ENCODE assay signal across 8 mouse cellular contexts in the genomic region with DNA sequence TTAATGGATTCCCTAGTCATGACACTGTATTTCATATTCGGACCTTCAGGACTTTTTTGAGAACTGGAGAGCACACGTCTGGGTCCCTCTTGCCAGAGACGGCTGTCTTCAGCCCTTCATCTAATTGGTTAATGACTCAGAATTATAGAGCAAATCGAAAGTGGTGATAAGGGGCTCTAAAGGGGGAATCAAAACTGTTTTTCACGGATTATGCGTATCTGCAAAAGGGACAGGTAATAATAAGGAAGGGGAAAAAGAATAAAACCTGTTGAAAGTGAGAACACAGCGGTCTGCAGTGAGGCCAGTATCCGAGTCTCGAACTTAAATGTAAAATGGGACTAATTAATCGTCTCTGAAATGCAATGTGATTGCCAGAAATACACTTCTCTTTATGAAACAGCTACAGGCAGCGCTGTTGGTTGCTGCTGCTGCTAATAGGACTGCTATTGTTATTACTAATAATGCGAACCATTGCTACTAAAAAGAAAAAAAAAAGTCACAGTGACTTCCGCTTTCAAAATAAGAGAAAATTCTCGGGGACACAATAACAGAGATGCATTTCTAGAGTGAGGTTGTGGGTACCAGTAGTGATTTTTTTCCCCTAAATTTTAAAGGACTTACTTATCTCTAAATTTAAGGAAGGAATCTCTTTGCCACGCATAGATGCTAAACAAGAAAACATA. TPM values are rescaled to one million over a fixed set of nuclear protein-coding genes. Genes with fewer than 3 reads are reported as not detected.
DNase-seq lines count a peak whose midpoint lies in the region; ATAC-seq and TF ChIP-seq lines count a peak whose summit lies in the region.

No protein-coding gene starts in this region.

- H3K9me3 ChIP-seq in heart, embryonic 16.5 days (replicated peaks; ENCODE audit: control insufficient read depth, low read length): no peaks in the 10 kb centered on the region
- no peaks in the 10 kb centered on the region for H3K9me3 ChIP-seq in hindbrain, embryonic 14.5 days (ENCODE audit: control insufficient read depth, low read length)
- H3K9me3 ChIP-seq in midbrain, embryonic 13.5 days: no peaks in the 10 kb centered on the region

- H3K9ac ChIP-seq in heart, embryonic 16.5 days (ENCODE audit: low read length): peak overlapping the region; percentile 68
- H3K9ac ChIP-seq in hindbrain, embryonic 14.5 days: peak overlapping the region; percentile 75
- H3K9ac ChIP-seq in midbrain, embryonic 13.5 days (replicated peaks): peak overlapping the region; percentile 80

- 12% methylated on average over 15 of the region's 15 CpGs for WGBS in heart, embryonic 16.5 days
- 1% methylated on average over 15 of the region's 15 CpGs for WGBS in bone marrow, adult 2 months
- WGBS in hindbrain, embryonic 14.5 days: 12% methylated on average over 15 of the region's 15 CpGs
- WGBS in midbrain, embryonic 13.5 days: 10% methylated on average over 15 of the region's 15 CpGs

- ATAC-seq in heart, embryonic 16.5 days (replicated peaks; ENCODE audit: extremely low read depth, insufficient read depth, low FRiP score): no peak
- ATAC-seq in hindbrain, embryonic 14.5 days (ENCODE audit: low FRiP score): peak; percentile 9; the same call in 1 of the 2 replicates
- peak; percentile 18 for ATAC-seq in midbrain, embryonic 13.5 days

- no peak for TF ChIP-seq POLR2A in bone marrow, adult 2 months (IDR thresholded peaks at IDR 0.05; ENCODE audit: borderline replicate concordance, control insufficient read depth, low read depth, low read length)

- H3K4me3 ChIP-seq in heart, embryonic 16.5 days (ENCODE audit: low read length): peak overlapping the region; percentile 75
- peak overlapping the region; percentile 75 for H3K4me3 ChIP-seq in bone marrow, adult 2 months (replicated peaks; ENCODE audit: control insufficient read depth, low read depth, low read length)
- peak overlapping the region; percentile 57 for H3K4me3 ChIP-seq in hindbrain, embryonic 14.5 days (replicated peaks; ENCODE audit: low read length)
- peak overlapping the region; percentile 71 for H3K4me3 ChIP-seq in midbrain, embryonic 13.5 days (replicated peaks)

- H3K4me2 ChIP-seq in heart, embryonic 16.5 days (ENCODE audit: low read depth, low read length): peak overlapping the region; percentile 95
- H3K4me2 ChIP-seq in hindbrain, embryonic 14.5 days (replicated peaks): peak overlapping the region; percentile 68
- peak overlapping the region; percentile 73 for H3K4me2 ChIP-seq in midbrain, embryonic 13.5 days (replicated peaks)

- H3K4me1 ChIP-seq in heart, embryonic 16.5 days (ENCODE audit: control insufficient read depth, insufficient read depth, low read length): no peaks in the 10 kb centered on the region
- H3K4me1 ChIP-seq in bone marrow, adult 2 months (ENCODE audit: control insufficient read depth, insufficient read depth, low read length): no peaks in the 10 kb centered on the region
- H3K4me1 ChIP-seq in hindbrain, embryonic 14.5 days (replicated peaks; ENCODE audit: control insufficient read depth, insufficient read depth, low read length): 0 out of 2 replicates have a peak, but pooled peaks cover 3% of the 10 kb centered on the region
- H3K4me1 ChIP-seq in midbrain, embryonic 13.5 days (replicated peaks): peaks cover 17% of the 10 kb centered on the region

- intact Hi-C loops in heart, postnatal 25 days (cut with DNase I): no loop called here

- TF ChIP-seq CTCF in bone marrow, adult 2 months (IDR thresholded peaks at IDR 0.05; ENCODE audit: control insufficient read depth, insufficient read depth, low read length): no peak

- H3K36me3 ChIP-seq in heart, embryonic 16.5 days (ENCODE audit: control insufficient read depth, insufficient read depth): no peaks in the 10 kb centered on the region
- H3K36me3 ChIP-seq in hindbrain, embryonic 14.5 days (replicated peaks; ENCODE audit: control insufficient read depth, insufficient read depth): no peaks in the 10 kb centered on the region
- no peaks in the 10 kb centered on the region for H3K36me3 ChIP-seq in midbrain, embryonic 13.5 days

- H3K27me3 ChIP-seq in heart, embryonic 16.5 days (ENCODE audit: control insufficient read depth, insufficient read depth, low read length): no peaks in the 10 kb centered on the region
- H3K27me3 ChIP-seq in hindbrain, embryonic 14.5 days (ENCODE audit: control insufficient read depth, insufficient read depth, low read length): no peaks in the 10 kb centered on the region
- no peaks in the 10 kb centered on the region for H3K27me3 ChIP-seq in midbrain, embryonic 13.5 days

- H3K27ac ChIP-seq in heart, embryonic 16.5 days (ENCODE audit: low read length): no peak overlapping the region
- no peak overlapping the region for H3K27ac ChIP-seq in bone marrow, adult 2 months (ENCODE audit: control insufficient read depth, insufficient read depth, low read depth, low read length, poor library complexity)
- no peak overlapping the region for H3K27ac ChIP-seq in hindbrain, embryonic 14.5 days
- no peak overlapping the region for H3K27ac ChIP-seq in midbrain, embryonic 13.5 days

- DNase-seq in heart, postnatal 25 days (ENCODE audit: low spot score): no peak
- no peak for DNase-seq in hindbrain, embryonic 14.5 days (ENCODE audit: low spot score)
- no peak for DNase-seq in right cerebral cortex, postnatal 25 days
- DNase-seq in right cerebral cortex, postnatal 4 days: no peak
- DNase-seq in gastrocnemius, adult 8-10 months (ENCODE audit: low spot score in 2 of 2): no peak

RNA-seq across cellular contexts. Expression of a gene that starts 1.0 kb away (rescaled TPM):
- 0.12 and 0.20 TPM in 2 replicates for polyA plus RNA-seq in heart, embryonic 16.5 days (2015; fragmentation: Nextera tagmentation; extraction: Ambion mirVana)
- total RNA-seq in heart, postnatal 25 days (2021): not detected
- polyA plus RNA-seq in bone marrow, adult 2 months (2011; ENCODE audit: insufficient read depth, insufficient read length, low replicate concordance, missing spikeins): not detected in 2 replicates
- 3.5 and 3.9 TPM in 2 replicates for polyA plus RNA-seq in hindbrain, embryonic 14.5 days (2014; fragmentation: Nextera tagmentation; extraction: Ambion mirVana)
- polyA plus RNA-seq in midbrain, embryonic 13.5 days (2015; fragmentation: Nextera tagmentation; extraction: Ambion mirVana): 2.0 and 2.1 TPM in 2 replicates
- total RNA-seq in gastrocnemius, adult 8-10 months (2022): under 1 TPM in 1 of 4 experiments, not detected in 3; 0.22 TPM

RNA-seq across cellular contexts. Expression of a gene that starts 7.8 kb away (rescaled TPM):
- polyA plus RNA-seq in heart, embryonic 16.5 days (2015; fragmentation: Nextera tagmentation; extraction: Ambion mirVana): not detected in 2 replicates
- not detected for total RNA-seq in heart, postnatal 25 days (2021)
- not detected in 2 replicates for polyA plus RNA-seq in bone marrow, adult 2 months (2011; ENCODE audit: insufficient read depth, insufficient read length, low replicate concordance, missing spikeins)
- not detected in 2 replicates for polyA plus RNA-seq in hindbrain, embryonic 14.5 days (2014; fragmentation: Nextera tagmentation; extraction: Ambion mirVana)
- 0.13 TPM in 1 of 2 replicates, not detected in the other for polyA plus RNA-seq in midbrain, embryonic 13.5 days (2015; fragmentation: Nextera tagmentation; extraction: Ambion mirVana)
- not detected for total RNA-seq in gastrocnemius, adult 8-10 months (2022)
